Mouse (Mus musculus) mesoderm, embryonic 11.5 days (tissue): ENCODE measurements around the gene Vmn1r155.
"Not testable (repeated sequence)": the region's sequence is repeated elsewhere in the genome, so short reads cannot be mapped to it uniquely, and the experiment has no call there.

Source experiments
- DNase-seq: peaks from one replicate; pipeline ENCODE4 v3.0.0-alpha.2; 2012; ENCODE audit warnings: low read depth, low spot score

Gene Vmn1r155

DNA sequence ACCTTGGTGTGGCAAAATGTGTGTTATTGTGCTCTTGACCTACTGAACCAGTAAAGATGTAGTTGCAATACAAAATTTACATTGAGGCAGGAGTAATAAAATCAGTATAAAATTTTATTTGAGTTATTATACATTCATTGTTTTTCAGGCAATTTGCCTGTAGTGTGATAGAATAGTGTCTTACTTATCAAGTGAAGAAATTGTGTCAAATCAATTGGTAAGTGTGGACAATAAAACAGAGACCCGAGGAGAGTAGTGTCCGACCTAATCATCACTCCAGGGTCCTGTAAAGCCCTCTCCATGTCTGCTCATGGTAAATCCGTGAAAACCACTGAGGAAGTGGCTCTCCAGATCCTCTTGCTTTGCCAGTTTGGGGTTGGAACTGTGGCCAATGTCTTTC is at the start of gene Vmn1r155:
TSS of gene Vmn1r155 (plus strand) at position 301 of the 400 bp plus-strand sequence.
- not testable (repeated sequence) for DNase-seq

DNA sequence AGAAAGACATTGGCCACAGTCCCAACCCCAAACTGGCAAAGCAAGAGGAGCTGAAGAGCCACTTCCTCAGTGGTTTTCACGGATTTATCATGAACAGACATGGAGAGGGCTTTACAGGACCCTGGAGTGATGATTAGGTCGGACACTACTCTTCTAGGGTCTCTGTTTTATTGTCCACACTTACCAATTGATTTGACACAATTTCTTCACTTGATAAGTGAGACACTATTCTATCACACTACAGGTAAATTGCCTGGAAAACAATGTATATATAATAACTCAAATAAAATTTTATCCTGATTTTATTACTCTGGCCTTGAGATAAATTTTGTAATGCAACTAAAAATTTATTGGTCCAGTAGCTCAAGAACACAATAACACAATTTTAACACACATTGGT is 34.4 kb downstream of the Vmn1r155 start, which contains the start of gene Gm8693:
TSS of gene Gm8693 (minus strand) at position 101 of the 400 bp plus-strand sequence.
- not testable (repeated sequence) for DNase-seq
